Mouse (Mus musculus) spleen, adult 2 months (tissue): ENCODE results near the gene Spats2. TPM values are rescaled to one million over a fixed set of nuclear protein-coding genes. Genes with fewer than 3 reads are reported as not detected.
A peak's percentile ranks its signal among the peaks of the same experiment; 100 is the strongest.

Source experiments
- DNase-seq, 2 experiments: peaks; one replicate each; pipeline versions ENCODE4 v3.0.0 to v3.0.0-alpha.2; 2012 to 2021; ENCODE audit warnings: low spot score in 2 of 2, low read depth in 1 of 2
- H3K27ac ChIP-seq: fragments of 200-500 bp; 2 replicates; pipeline ENCODE4 v1.5.1; 2012; ENCODE audit warnings: low read length, inconsistent platforms; ENCODE audit not compliant: insufficient read depth
- H3K27me3 ChIP-seq: fragments of 200-500 bp; 2 replicates; pipeline ENCODE4 v1.6.1; 2012; ENCODE audit warnings: mild to moderate bottlenecking, moderate library complexity, low read length, inconsistent platforms; ENCODE audit not compliant: control insufficient read depth, insufficient read depth
- H3K36me3 ChIP-seq: fragments of 200-500 bp; 2 replicates; pipeline ENCODE4 v1.6.1; 2012; ENCODE audit warnings: mild to moderate bottlenecking, low read length, inconsistent platforms; ENCODE audit not compliant: control insufficient read depth, insufficient read depth
- H3K4me1 ChIP-seq: fragments of 200-500 bp; 2 replicates; pipeline ENCODE4 v1.6.1; 2011; ENCODE audit warnings: inconsistent platforms; ENCODE audit not compliant: control insufficient read depth, insufficient read depth, insufficient read length
- H3K4me3 ChIP-seq: fragments of 200-500 bp; 2 replicates; pipeline ENCODE4 v1.5.1; 2011; ENCODE audit warnings: mild to moderate bottlenecking, inconsistent platforms; ENCODE audit not compliant: insufficient read depth, insufficient read length; ENCODE audit errors: extremely low read depth
- CTCF ChIP-seq: fragments of 200-500 bp; IDR thresholded peaks from 2 replicates; pipeline ENCODE4 v1.5.1; 2011; ENCODE audit warnings: mild to moderate bottlenecking, inconsistent platforms; ENCODE audit not compliant: insufficient read depth, insufficient read length, insufficient replicate concordance; ENCODE audit errors: extremely low read depth
- POLR2A ChIP-seq: fragments of 200-500 bp; IDR thresholded peaks from 2 replicates; pipeline ENCODE4 v1.6.1; 2011; ENCODE audit warnings: low read depth, low read length, inconsistent platforms
- WGBS: fragments of 180-500 bp; shearing (Covaris S2); methylation state at CpG from one replicate; pipeline ENCODE4 v1.1.7; 2018; 5-methylcytosine and 5-hydroxymethylcytosine counted together
- polyA plus RNA-seq: library from polyadenylated mRNA; depleted of rRNA; stranded (reverse); fragments of >200 nt; gene quantifications from 2 replicates; pipeline ENCODE4 v1.2.3, GENCODE M21; 2012

The Spats2 gene
- polyA plus RNA-seq, 1 experiment: 1.5 TPM

DNA sequence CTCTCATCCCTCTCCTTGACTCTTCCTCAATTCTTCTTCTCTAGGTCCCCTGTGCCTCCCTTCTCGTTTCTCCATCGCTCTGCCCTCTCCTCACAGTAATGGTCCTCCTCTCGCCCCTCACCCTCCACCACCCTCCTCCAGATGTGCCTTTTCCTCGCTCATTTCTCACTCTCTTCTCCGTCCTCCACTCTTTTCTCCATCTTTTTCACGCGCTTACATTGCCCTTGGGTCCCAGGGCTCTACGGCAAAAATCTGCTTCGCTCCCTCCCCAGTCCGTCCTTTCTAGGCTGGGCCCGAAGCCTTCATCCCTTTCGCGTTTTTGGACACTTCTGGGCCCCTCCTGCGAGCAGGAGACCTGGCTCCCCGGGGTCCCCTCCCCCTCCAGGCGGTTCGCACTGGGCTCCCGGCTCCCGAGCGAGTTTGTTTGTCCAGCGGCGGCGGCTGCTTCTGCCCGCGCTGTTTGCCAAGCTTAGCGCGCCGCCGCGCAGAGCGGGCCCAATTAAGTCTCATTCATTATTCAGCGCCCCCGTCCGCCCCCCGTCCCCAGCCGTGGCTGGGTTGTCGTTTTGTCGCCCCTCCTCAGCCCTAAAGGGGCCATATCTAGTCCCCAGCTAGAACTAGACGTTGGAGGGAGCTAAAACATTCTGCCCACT lies 27.8 kb upstream of the Spats2 start:
- no peak overlapping the region; the same call in 1 of the 2 replicates for H3K4me3 ChIP-seq
- H3K4me1 ChIP-seq: peaks cover 3% of the 10 kb centered on the region; the same call in 1 of the 2 replicates
- no peak overlapping the region for H3K27ac ChIP-seq
- DNase-seq: no peak
- no peak for TF ChIP-seq POLR2A
- no peak for TF ChIP-seq CTCF
- H3K27me3 ChIP-seq: peaks cover 42% of the 10 kb centered on the region
- WGBS: 4% methylated on average over 39 of the region's 39 CpGs
- no peaks in the 10 kb centered on the region for H3K36me3 ChIP-seq

DNA sequence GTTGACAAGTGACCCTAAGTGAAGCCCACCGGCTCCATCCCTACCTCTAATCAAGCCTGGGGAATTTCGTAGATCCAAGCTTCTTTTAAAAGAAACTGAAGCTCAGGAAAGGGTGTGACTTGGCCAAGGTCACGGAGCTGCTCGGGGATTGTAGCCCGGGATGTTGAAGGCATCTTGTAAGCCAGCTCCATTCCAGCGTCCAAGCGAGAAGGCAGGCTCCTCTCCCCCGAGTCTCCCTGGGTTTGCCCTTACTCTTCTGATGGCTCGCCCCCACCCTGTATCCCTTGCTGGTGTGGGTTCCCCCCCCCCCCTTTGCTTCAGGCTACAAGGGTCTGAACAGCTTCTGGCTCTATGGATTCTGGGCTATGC lies 27.2 kb upstream of the Spats2 start:
- Histone ChIP-seq H3K36me3 (no peaks in the 10 kb centered on the region), H3K4me3 (no peak overlapping the region), H3K27ac (no peak overlapping the region), H3K27me3 (peaks cover 40% of the 10 kb centered on the region), H3K4me1 (peaks cover 3% of the 10 kb centered on the region; the same call in 1 of the 2 replicates)
- TF ChIP-seq CTCF: no peak
- no peak for TF ChIP-seq POLR2A
- no peak for DNase-seq
- 11% methylated on average over 9 of the region's 9 CpGs for WGBS

DNA sequence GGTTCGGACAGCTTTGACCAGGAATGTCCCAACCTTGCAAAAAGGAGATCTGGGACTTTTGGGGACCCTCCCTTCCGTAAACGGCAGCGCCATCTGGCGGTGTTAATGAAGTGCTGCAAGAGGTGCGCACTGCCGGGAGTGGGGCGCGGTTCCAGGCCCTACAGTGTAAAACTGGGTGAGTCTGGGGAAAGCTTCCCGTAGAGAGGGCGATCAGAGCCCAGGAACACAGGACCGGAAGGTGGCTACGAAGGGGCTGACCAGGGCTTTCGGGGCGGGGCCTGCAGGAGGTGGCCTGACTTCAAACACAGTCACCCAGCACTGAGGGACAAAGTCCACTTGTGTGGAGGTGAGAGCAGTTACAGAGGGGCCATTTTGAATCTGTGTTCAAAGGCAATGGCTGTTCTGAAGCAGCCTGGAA lies 26.6 kb upstream of the Spats2 start:
- no peak overlapping the region for H3K4me3 ChIP-seq
- DNase-seq: no peak
- WGBS: 3% methylated on average over 15 of the region's 15 CpGs
- H3K27ac ChIP-seq: no peak overlapping the region
- peaks cover 35% of the 10 kb centered on the region for H3K27me3 ChIP-seq
- peak; percentile 35; the same call in 1 of the 2 replicates for TF ChIP-seq CTCF
- no peak for TF ChIP-seq POLR2A
- H3K36me3 ChIP-seq: no peaks in the 10 kb centered on the region
- no peaks in the 10 kb centered on the region; the same call in 1 of the 2 replicates for H3K4me1 ChIP-seq

DNA sequence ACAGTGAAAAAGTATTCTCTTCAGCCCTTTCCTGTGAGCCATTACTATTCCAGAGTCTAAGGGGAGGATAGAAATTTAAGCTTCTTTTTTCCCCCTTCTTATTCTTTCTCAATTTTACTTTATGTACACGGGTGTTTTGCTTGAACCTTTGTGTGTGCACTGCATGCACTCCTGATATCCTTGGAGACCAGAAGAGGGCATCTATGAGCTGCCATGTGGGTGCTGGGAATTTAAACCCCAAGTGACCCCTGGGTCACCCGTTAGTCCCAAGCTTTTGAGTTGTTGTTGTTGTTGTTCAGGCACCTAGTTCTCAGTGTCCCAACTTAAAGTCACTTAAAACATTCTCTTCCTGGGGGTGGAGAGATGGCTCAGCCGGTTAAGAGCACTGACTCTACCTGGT lies 25.7 kb upstream of the Spats2 start:
- H3K4me1 ChIP-seq: no peaks in the 10 kb centered on the region; the same call in 1 of the 2 replicates
- no peak overlapping the region for H3K4me3 ChIP-seq
- no peak for DNase-seq
- WGBS: 55% methylated on average over 3 of the region's 3 CpGs
- peaks cover 30% of the 10 kb centered on the region for H3K27me3 ChIP-seq
- H3K36me3 ChIP-seq: no peaks in the 10 kb centered on the region
- no peak for TF ChIP-seq CTCF
- TF ChIP-seq POLR2A: no peak
- no peak overlapping the region for H3K27ac ChIP-seq

DNA sequence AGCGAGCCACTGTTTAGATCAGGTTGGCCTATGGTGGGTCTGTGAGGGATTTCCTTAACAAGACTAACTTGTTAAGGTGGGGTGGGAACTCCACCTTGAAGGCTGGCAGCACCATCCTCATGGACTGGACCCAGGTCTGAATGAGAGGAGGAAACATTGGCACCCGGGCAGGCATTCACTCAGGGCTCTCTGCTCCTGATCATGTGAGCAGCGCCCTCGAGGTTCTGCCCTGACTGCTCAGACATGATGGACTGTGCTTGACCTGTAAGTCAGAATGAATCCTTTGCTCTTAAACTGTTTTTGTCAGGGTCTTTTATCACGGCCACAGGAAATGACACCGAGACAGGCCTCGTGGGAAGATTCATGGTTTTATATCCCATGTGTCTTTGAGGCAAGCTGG lies 20.5 kb upstream of the Spats2 start:
- 32% methylated on average over 7 of the region's 7 CpGs for WGBS

DNA sequence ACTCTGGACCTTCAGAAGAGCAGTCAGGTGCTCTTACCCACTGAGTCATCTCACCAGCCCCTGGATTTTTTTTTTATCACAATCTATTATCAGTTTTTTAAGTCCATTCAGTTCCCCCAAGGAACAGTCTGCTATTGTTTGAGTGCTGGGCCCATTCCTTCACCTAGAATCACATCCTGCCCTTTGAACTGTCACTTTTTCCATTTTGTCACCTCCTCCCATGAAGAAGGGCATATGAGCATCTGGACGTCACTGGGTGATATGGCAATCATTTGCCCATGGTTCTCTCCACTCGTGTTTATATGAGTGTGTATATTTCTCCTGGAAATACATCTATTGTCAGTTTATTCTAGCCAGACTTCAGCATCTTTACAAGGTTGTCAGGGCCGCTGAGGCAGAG lies 17.9 kb upstream of the Spats2 start:
- H3K27ac ChIP-seq: no peak overlapping the region
- no peak overlapping the region for H3K4me3 ChIP-seq
- H3K27me3 ChIP-seq: no peaks in the 10 kb centered on the region
- no peaks in the 10 kb centered on the region for H3K36me3 ChIP-seq
- 75% methylated on average over 3 of the region's 3 CpGs for WGBS
- no peak for DNase-seq
- TF ChIP-seq POLR2A (no peak), CTCF (no peak)
- H3K4me1 ChIP-seq: no peaks in the 10 kb centered on the region

More for the DNA sequence above, 20.5 kb upstream of the Spats2 start:
- Histone ChIP-seq H3K4me3 (no peak overlapping the region), H3K4me1 (no peaks in the 10 kb centered on the region), H3K27ac (0 out of 2 replicates have a peak overlapping the region, but pooled peaks have one; percentile 5), H3K36me3 (no peaks in the 10 kb centered on the region), H3K27me3 (0 out of 2 replicates have a peak, but pooled peaks cover 3% of the 10 kb centered on the region)
- no peak for DNase-seq
- TF ChIP-seq POLR2A (no peak), CTCF (no peak)

DNA sequence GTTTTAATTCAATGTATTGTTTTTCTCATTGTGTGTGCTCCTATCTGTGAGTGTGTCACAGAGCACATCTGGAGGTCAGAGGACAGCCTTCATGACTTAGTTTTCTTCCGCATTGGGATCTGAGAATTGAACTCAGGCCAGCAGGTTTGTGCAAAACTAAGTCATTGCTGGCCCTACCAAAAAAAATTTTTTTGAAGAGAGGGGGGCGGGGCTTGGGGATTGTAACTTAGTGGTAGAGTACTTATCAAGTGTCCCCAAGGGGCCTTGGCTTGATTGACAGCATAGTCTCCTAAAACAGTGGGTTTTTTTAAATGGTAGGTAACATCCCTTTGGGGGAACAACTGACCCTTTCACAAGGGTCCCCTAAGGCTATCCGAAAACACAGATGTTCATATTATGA lies 14.6 kb upstream of the Spats2 start:
- WGBS: 91% methylated on average over 3 of the region's 3 CpGs
- H3K36me3 ChIP-seq: no peaks in the 10 kb centered on the region
- no peak for DNase-seq
- H3K4me3 ChIP-seq: no peak overlapping the region
- no peaks in the 10 kb centered on the region for H3K27me3 ChIP-seq
- no peak overlapping the region for H3K27ac ChIP-seq
- H3K4me1 ChIP-seq: no peaks in the 10 kb centered on the region
- TF ChIP-seq POLR2A (no peak), CTCF (no peak)
